Mouse (Mus musculus) heart, adult 11 months (tissue): Measurements from ENCODE around the gene Pate3.
"Not testable (repeated sequence)": the region's sequence is repeated elsewhere in the genome, so short reads cannot be mapped to it uniquely, and the experiment has no call there.

Experiments used
- DNase-seq: peaks from one replicate; pipeline ENCODE4 v3.0.0; 2022

Pate3 gene

GRCm38 (mm10) chr9:35648102-35648501 is at the start of gene Pate3:
Gene Pate3 (minus strand): TSS chr9:35648202.
- DNase-seq: no peak

- no peak for DNase-seq
Observed at GRCm38 (mm10) chr9:35691924-35692323, 43.9 kb upstream of the Pate3 start.

- DNase-seq: no peak
Observed at GRCm38 (mm10) chr9:35687013-35687412, 39.0 kb upstream of the Pate3 start, which contains the start of gene Pate1. Gene Pate1 (minus strand): TSS chr9:35687390.

GRCm38 (mm10) chr9:35673557-35673956 is 25.6 kb upstream of the Pate3 start:
- no peak for DNase-seq

- DNase-seq: peak; percentile 89
Observed at GRCm38 (mm10) chr9:35632981-35633380, 15.0 kb downstream of the Pate3 start.

GRCm38 (mm10) chr9:35616784-35617183 is 31.2 kb downstream of the Pate3 start:
- not testable (repeated sequence) for DNase-seq

GRCm38 (mm10) chr9:35614005-35614404 is 34.0 kb downstream of the Pate3 start:
- DNase-seq: no peak

GRCm38 (mm10) chr9:35611841-35612240 is 36.2 kb downstream of the Pate3 start, which contains the start of gene Pate4:
Gene Pate4 (minus strand): TSS chr9:35611941.
- no peak for DNase-seq

- DNase-seq: no peak
Observed at GRCm38 (mm10) chr9:35607647-35608405, 40.2 kb downstream of the Pate3 start.
